Mouse (Mus musculus): ENCODE measurements around the gene Gm5431.
A peak's percentile ranks its signal among the peaks of the same experiment; 100 is the strongest.
"Not testable (repeated sequence)": the region's sequence is repeated elsewhere in the genome, so short reads cannot be mapped to it uniquely, and the experiment has no call there.

Gene Gm5431

DNA sequence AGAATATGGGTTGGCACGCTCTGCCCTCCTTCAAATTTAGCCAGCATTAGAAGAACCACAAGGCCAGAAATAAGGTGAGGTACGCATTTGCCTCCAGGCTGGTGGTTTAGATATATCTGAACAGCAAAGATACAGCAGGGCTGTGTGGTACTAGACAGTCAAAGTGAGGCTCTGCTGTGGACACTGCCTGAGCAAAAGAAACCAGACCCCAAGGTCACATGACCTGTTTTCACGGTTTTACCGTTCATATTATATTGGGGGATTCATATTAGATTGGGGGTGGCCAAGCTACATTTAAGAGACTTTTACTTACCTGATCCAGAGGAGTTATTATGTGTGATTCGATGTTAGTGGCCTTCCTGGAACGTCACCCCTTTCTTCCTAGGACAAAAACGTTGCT is 31.2 kb downstream of the Gm5431 start:
- DNase-seq = peak; percentile 93

DNA sequence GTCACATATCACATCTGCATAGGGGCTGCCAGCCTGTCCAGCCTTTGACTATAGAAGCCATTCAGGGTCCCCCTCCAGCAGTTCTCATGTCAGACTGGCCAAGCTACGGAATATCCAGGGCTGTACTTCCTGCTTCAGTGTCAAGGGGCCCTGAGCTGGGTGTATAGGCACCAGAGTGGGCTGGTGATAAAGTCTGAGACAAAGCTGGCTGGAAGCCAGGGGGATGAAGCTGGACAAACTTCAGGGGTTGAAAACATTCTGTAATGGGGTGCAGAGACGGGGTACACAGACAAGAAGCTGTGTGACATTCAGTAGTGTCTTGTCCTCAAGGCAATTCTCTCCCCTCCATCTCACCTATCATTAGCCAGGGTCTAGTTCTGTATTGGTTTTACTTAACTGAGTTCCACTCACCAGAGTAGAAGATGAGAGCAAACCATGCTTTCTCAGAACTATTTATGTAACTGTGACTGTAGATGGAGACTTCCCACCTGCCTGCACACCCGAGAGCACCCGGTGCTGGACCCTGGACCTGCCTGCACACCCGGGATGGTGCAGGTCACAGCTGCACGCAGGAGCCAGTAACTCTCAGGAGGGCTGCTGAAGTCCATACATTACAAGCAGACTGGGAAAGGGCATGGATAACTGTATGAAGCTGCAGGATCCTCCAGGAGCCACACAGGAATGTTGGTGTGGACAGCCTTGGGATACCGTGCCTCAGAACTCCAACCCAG is 32.5 kb downstream of the Gm5431 start:
- DNase-seq = peak; percentile 94

- DNase-seq = peak; percentile 91
These were observed 35.5 kb downstream of the Gm5431 start for GRCm38 (mm10) chr11:48866481-48866880.

GRCm38 (mm10) chr11:48863808-48864207 is 38.2 kb downstream of the Gm5431 start:
- DNase-seq = peak; percentile 79

GRCm38 (mm10) chr11:48862784-48863319 is 39.2 kb downstream of the Gm5431 start:
- DNase-seq = peak; percentile 40

DNA sequence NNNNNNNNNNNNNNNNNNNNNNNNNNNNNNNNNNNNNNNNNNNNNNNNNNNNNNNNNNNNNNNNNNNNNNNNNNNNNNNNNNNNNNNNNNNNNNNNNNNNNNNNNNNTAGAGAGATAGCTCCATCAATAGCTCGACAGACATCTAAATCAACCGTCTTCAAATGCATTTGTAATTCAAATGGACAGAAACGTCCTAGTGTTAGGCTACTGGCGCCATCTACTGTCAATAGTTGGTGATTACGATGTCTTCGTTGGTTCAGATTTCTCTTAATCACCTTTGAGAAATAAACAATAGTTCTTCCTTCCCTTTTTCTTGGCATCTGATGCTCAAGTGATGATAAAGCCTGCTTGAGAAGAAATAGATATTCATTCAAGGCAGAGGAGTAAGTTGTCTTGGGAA is 43.0 kb downstream of the Gm5431 start:
- DNase-seq = peak; percentile 81

- DNase-seq = peak; percentile 98
These were observed 48.4 kb downstream of the Gm5431 start for GRCm38 (mm10) chr11:48853474-48854180.

GRCm38 (mm10) chr11:48852624-48853473 is 49.2 kb downstream of the Gm5431 start:
- no peak for DNase-seq

DNA sequence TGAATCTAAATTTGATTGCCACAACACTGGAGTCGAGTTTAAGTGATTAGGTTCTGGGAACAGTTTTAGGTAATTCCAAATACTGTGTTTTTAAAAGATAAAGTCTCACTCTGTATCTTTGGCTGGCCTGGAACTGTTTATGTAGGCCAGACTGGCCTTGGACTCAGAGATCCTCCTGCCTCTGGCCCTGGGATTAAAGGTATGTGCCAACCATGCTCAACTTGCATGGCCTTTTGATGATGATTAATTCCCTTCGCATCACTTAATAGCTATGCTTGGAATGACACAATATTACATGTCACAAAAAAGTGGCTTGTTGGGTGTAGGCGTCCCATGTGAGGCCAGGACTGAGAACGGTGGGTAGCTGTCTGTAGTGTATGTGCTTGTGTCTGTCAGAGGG is 49.8 kb downstream of the Gm5431 start:
- peak; percentile 55 for DNase-seq

DNA sequence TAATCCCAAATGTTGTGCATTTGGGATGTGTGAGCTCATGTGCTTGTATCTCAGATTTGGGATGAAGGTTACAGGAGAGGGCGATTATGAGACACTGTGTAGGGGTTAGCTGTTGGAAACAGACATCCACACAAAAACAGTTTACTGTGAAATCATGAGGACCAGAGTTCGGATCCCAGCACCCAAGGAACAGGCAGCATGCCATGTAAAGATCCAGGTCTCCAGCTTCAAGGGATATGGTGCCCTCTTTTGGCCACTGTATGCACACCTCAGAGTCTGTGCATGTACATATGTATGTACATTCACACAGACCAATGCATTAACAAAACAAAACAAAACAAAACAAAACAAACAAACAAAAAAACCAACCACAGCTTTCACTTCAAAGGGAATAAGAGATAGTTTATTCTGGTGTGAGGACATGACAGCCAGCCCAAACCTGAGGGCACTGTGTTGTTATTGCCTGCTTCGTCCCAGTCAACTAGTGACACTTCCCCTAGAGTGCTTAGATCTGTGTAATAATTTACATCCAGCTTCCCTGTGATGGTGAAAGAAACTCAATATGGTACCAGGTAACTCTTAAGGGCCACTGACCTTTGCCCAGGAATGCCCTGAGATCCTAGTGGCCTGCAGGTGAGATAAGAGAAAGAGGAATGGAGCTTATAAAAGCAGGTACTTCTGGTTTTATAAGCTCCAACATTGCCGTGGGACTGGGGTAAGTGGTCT is 50.6 kb downstream of the Gm5431 start:
- DNase-seq = peak; percentile 77

- no peak for DNase-seq
These were observed 51.8 kb downstream of the Gm5431 start for GRCm38 (mm10) chr11:48850240-48850639.

- no peak for DNase-seq
These were observed 55.1 kb downstream of the Gm5431 start for GRCm38 (mm10) chr11:48846881-48847280.

- not testable (repeated sequence) for DNase-seq
These were observed 55.7 kb downstream of the Gm5431 start for GRCm38 (mm10) chr11:48846362-48846761.

- DNase-seq = no peak
These were observed 56.7 kb downstream of the Gm5431 start for GRCm38 (mm10) chr11:48845244-48845815.

DNA sequence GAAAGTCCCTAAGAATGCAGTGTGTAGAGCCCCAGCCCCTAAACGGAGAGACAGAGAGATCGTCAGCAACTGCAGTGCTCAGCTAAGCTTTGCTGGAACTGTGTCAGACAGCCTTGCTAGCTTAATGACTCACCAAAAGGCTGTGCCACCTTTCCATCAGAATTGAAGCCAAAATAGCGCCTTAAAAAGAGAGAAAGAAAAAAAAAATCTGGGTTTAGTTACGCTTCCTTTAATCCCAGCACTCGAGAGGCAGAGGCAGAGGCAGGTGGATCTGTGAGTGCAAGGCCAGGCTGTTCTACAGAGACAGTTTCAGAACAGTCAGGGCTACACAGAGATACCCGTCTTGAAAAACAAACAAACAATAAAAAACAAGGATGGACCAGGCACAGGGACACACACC is 57.7 kb downstream of the Gm5431 start:
- DNase-seq = no peak

DNA sequence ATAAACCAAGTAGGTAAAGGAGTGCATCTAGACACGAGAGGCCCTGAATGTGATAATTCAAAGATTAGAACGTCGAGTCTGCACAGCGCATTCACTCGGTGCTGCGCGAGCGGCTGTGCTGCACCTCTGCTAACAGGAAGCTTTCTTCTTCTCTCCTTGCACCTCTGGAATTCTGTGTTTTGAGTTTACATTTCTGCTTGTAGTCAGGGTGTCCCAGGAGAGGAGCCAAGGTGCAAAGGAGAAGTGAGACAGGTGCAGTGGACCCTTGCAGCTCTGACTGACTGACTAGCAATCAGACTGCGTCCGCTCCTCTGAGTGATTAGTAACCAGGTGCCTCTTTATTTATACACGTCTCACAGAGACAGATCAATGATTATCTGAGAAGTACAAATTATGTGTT is 58.8 kb downstream of the Gm5431 start:
- no peak for DNase-seq

DNA sequence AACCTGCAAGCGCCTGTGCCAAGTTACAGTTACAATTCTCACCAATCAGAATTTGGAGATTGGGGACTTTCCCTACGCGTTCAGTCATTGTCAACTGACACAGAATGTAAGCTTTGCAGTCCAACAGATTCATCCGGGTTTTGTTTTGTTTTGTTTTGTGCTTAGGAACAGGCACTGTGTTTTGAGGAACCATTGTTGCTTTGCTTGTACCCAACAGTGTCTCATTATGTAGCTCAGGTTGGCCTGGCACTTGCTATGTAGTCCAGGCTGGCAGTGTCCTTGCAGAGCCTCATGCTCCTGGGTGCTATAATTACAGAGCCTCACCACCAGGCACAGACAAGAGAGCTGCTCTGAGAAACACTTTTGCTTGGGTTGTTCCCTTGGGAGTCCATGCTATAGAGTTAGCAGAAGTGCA is 59.6 kb downstream of the Gm5431 start:
- no peak for DNase-seq

- no peak for DNase-seq
These were observed 60.8 kb downstream of the Gm5431 start for GRCm38 (mm10) chr11:48841213-48841612.

DNA sequence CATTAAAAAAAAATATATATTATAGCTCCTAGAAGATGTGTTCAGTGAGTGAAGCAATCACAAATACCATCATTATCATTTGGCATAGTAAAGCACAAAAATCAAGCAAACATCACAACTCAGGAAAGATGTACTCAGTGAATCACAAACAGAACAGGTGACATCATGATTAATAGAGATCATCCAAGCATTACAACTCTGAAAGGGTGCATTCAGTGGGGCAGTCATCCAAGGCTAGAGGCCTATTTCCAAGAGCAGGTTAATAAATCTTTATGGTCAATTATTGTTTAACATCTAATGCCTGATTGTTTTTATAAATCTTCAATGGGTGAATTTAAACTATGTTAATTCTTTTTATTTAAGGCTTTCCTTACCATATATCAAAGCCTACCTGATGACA is 61.2 kb downstream of the Gm5431 start:
- DNase-seq = no peak

GRCm38 (mm10) chr11:48838879-48839680 is 62.9 kb downstream of the Gm5431 start:
- DNase-seq = no peak

- peak; percentile 94 for DNase-seq
These were observed 63.7 kb downstream of the Gm5431 start for GRCm38 (mm10) chr11:48838181-48838797.

All from heart, adult 11 months (tissue).